Mouse (Mus musculus): ENCODE results near the gene Tor4a. TPM values are rescaled to one million over a fixed set of nuclear protein-coding genes. Genes with fewer than 3 reads are reported as not detected.
A peak's percentile ranks its signal among the peaks of the same experiment; 100 is the strongest.

Tor4a gene
- polyA plus RNA-seq, 1 experiment: 90.6 TPM

- no peaks in the 10 kb centered on the region for H3K36me3 ChIP-seq (ENCODE audit: control insufficient read depth, insufficient read depth, low read length)
- no peaks in the 10 kb centered on the region for H3K27me3 ChIP-seq (ENCODE audit: control insufficient read depth, insufficient read depth, low read length)
- peaks cover 33% of the 10 kb centered on the region for H3K4me1 ChIP-seq (replicated peaks; ENCODE audit: control insufficient read depth, insufficient read depth, low read length)
- WGBS: under 1% methylated on average over 100 of the region's 100 CpGs
- H3K27ac ChIP-seq (ENCODE audit: control insufficient read depth, insufficient read depth, low read length): no peak overlapping the region
- no peak; the same call in 1 of the 2 replicates for TF ChIP-seq POLR2A (IDR thresholded peaks at IDR 0.05; ENCODE audit: control insufficient read depth, extremely low read depth, insufficient read depth, low read length, poor library complexity)
- TF ChIP-seq CTCF (IDR thresholded peaks at IDR 0.05; ENCODE audit: borderline replicate concordance, control insufficient read depth, extremely low read depth, insufficient read depth, low read length, poor library complexity): no peak
- peak; percentile 57 for DNase-seq
- peak overlapping the region; percentile 54 for H3K4me3 ChIP-seq (ENCODE audit: control insufficient read depth, insufficient read depth, low read length)
These were observed 15.5 kb downstream of the Tor4a start for GRCm38 (mm10) chr2:25180973-25181890.

- H3K4me1 ChIP-seq (replicated peaks; ENCODE audit: control insufficient read depth, insufficient read depth, low read length): peaks cover 27% of the 10 kb centered on the region
- H3K4me3 ChIP-seq (ENCODE audit: control insufficient read depth, insufficient read depth, low read length): peak within 1 kb of the TSS; percentile 54
- H3K27me3 ChIP-seq (ENCODE audit: control insufficient read depth, insufficient read depth, low read length): no peaks in the 10 kb centered on the region
- under 1% methylated on average over 35 of the region's 35 CpGs for WGBS
- peak; percentile 92 for DNase-seq
- no peaks in the 10 kb centered on the region for H3K36me3 ChIP-seq (ENCODE audit: control insufficient read depth, insufficient read depth, low read length)
- no peak within 1 kb of the TSS for H3K27ac ChIP-seq (ENCODE audit: control insufficient read depth, insufficient read depth, low read length)
- TF ChIP-seq CTCF (IDR thresholded peaks at IDR 0.05; ENCODE audit: borderline replicate concordance, control insufficient read depth, extremely low read depth, insufficient read depth, low read length, poor library complexity): 0 out of 2 replicates have a peak, but pooled peaks have one; percentile 59
- no peak; the same call in 1 of the 2 replicates for TF ChIP-seq POLR2A (IDR thresholded peaks at IDR 0.05; ENCODE audit: control insufficient read depth, extremely low read depth, insufficient read depth, low read length, poor library complexity)
These were observed 16.2 kb downstream of the Tor4a start, which contains the start of gene Nrarp for GRCm38 (mm10) chr2:25180478-25180903. TSS of gene Nrarp (plus strand) at chr2:25180758.

- no peaks in the 10 kb centered on the region for H3K36me3 ChIP-seq (ENCODE audit: control insufficient read depth, insufficient read depth, low read length)
- no peak overlapping the region for H3K4me3 ChIP-seq (ENCODE audit: control insufficient read depth, insufficient read depth, low read length)
- no peak overlapping the region for H3K27ac ChIP-seq (ENCODE audit: control insufficient read depth, insufficient read depth, low read length)
- DNase-seq: no peak
- H3K4me1 ChIP-seq (replicated peaks; ENCODE audit: control insufficient read depth, insufficient read depth, low read length): peaks cover 24% of the 10 kb centered on the region
- 82% methylated on average over 15 of the region's 15 CpGs for WGBS
- TF ChIP-seq CTCF (IDR thresholded peaks at IDR 0.05; ENCODE audit: borderline replicate concordance, control insufficient read depth, extremely low read depth, insufficient read depth, low read length, poor library complexity) (no peak), POLR2A (IDR thresholded peaks at IDR 0.05; ENCODE audit: control insufficient read depth, extremely low read depth, insufficient read depth, low read length, poor library complexity) (no peak)
- no peaks in the 10 kb centered on the region for H3K27me3 ChIP-seq (ENCODE audit: control insufficient read depth, insufficient read depth, low read length)
These were observed 17.0 kb downstream of the Tor4a start for GRCm38 (mm10) chr2:25179566-25180217.

- WGBS: 62% methylated on average over 10 of the region's 10 CpGs
- DNase-seq: no peak
- no peaks in the 10 kb centered on the region for H3K27me3 ChIP-seq (ENCODE audit: control insufficient read depth, insufficient read depth, low read length)
- H3K4me1 ChIP-seq (replicated peaks; ENCODE audit: control insufficient read depth, insufficient read depth, low read length): peaks cover 20% of the 10 kb centered on the region
- H3K4me3 ChIP-seq (ENCODE audit: control insufficient read depth, insufficient read depth, low read length): no peak overlapping the region
- no peak overlapping the region for H3K27ac ChIP-seq (ENCODE audit: control insufficient read depth, insufficient read depth, low read length)
- TF ChIP-seq POLR2A (IDR thresholded peaks at IDR 0.05; ENCODE audit: control insufficient read depth, extremely low read depth, insufficient read depth, low read length, poor library complexity) (no peak), CTCF (IDR thresholded peaks at IDR 0.05; ENCODE audit: borderline replicate concordance, control insufficient read depth, extremely low read depth, insufficient read depth, low read length, poor library complexity) (no peak)
- H3K36me3 ChIP-seq (ENCODE audit: control insufficient read depth, insufficient read depth, low read length): no peaks in the 10 kb centered on the region
These were observed 18.3 kb downstream of the Tor4a start for GRCm38 (mm10) chr2:25178285-25178972.

- H3K4me1 ChIP-seq (replicated peaks; ENCODE audit: control insufficient read depth, insufficient read depth, low read length): peaks cover 18% of the 10 kb centered on the region
- no peak overlapping the region for H3K4me3 ChIP-seq (ENCODE audit: control insufficient read depth, insufficient read depth, low read length)
- H3K36me3 ChIP-seq (ENCODE audit: control insufficient read depth, insufficient read depth, low read length): no peaks in the 10 kb centered on the region
- H3K27me3 ChIP-seq (ENCODE audit: control insufficient read depth, insufficient read depth, low read length): no peaks in the 10 kb centered on the region
- WGBS: 76% methylated on average over 6 of the region's 6 CpGs
- TF ChIP-seq CTCF (IDR thresholded peaks at IDR 0.05; ENCODE audit: borderline replicate concordance, control insufficient read depth, extremely low read depth, insufficient read depth, low read length, poor library complexity): no peak
- TF ChIP-seq POLR2A (IDR thresholded peaks at IDR 0.05; ENCODE audit: control insufficient read depth, extremely low read depth, insufficient read depth, low read length, poor library complexity): no peak
- DNase-seq: no peak
- no peak overlapping the region for H3K27ac ChIP-seq (ENCODE audit: control insufficient read depth, insufficient read depth, low read length)
These were observed 19.0 kb downstream of the Tor4a start for GRCm38 (mm10) chr2:25177685-25178084.

GRCm38 (mm10) chr2:25177076-25177475 lies 19.6 kb downstream of the Tor4a start:
- Histone ChIP-seq H3K27me3 (ENCODE audit: control insufficient read depth, insufficient read depth, low read length) (no peaks in the 10 kb centered on the region), H3K36me3 (ENCODE audit: control insufficient read depth, insufficient read depth, low read length) (no peaks in the 10 kb centered on the region), H3K4me1 (replicated peaks; ENCODE audit: control insufficient read depth, insufficient read depth, low read length) (peaks cover 14% of the 10 kb centered on the region), H3K27ac (ENCODE audit: control insufficient read depth, insufficient read depth, low read length) (no peak overlapping the region), H3K4me3 (ENCODE audit: control insufficient read depth, insufficient read depth, low read length) (no peak overlapping the region)
- WGBS: 90% methylated on average over 4 of the region's 4 CpGs
- no peak for TF ChIP-seq CTCF (IDR thresholded peaks at IDR 0.05; ENCODE audit: borderline replicate concordance, control insufficient read depth, extremely low read depth, insufficient read depth, low read length, poor library complexity)
- TF ChIP-seq POLR2A (IDR thresholded peaks at IDR 0.05; ENCODE audit: control insufficient read depth, extremely low read depth, insufficient read depth, low read length, poor library complexity): no peak
- no peak for DNase-seq
